Mouse (Mus musculus) testis, adult 10 weeks (tissue): ENCODE measurements around the gene Mkln1. TPM values are rescaled to one million over a fixed set of nuclear protein-coding genes. Genes with fewer than 3 reads are reported as not detected.

Experiments
- polyA plus RNA-seq: library from polyadenylated mRNA; stranded (reverse); fragments of 350-450 nt; fragmentation: Illumina TruSeq; extraction: RNeasy Lipid Tissue Mini Kit (QIAGEN cat#74804); gene quantifications from one replicate; pipeline ENCODE4 v1.2.3, GENCODE M21; 2014; ENCODE audit warnings: low read depth, low replicate concordance

Mkln1 gene
- polyA plus RNA-seq, result 362 TPM

GRCm38 (mm10) chr6:31398431-31399205, at the start of gene Mkln1:
TSS of gene Mkln1 (plus strand) at chr6:31398735.

DNA sequence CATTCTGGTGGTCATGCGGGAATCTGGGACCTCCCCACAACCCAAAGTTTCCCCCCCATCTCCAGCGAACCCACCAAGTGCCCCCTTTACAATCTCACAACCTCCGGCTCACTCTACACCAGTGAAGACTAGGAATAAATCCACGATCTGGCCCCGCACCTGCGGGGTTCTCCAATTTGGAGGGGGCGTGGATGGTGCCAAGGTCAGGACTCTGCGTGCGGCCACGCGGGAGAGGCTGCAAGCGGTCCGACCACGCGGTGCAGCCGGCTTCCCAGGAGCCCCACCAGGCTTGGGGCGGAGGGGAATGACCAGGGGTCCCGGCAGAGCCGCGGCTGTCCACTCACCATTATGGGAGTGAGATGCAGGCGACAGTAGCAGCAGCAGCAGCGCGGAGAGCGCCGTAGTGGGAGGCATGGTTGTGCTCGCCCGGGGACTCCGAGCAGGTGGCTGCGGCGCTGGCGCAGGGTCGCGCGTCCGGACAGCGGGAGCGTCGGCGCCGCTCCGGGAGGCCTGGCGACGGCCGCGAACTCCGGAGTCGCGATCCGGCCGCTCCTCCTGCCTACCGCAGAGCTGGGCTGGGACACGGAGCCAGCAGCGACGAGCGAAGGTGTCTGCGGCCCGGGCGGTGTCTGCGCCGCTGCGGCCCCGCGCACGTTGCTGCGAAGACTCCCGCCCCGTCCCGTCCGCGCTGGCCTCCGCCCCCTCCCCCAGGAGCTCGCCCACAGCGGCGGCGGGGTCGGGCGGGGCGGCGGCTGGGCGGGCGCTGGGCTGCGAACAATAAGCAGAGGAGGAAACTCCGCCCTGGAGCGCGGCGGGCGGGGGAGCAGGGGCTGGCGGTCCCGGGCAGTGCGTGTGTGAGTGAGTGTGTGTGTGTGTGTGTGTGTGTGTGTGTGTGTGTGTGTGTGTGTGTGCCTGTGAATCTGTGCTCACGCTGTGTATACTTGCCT, 165.0 kb downstream of the Mkln1 start, which contains the start of gene Podxl:
Gene Podxl, minus strand, starts transcription at position 747 of the 947 bp plus-strand sequence.

Other genes starting within 250 kb of the Mkln1 start
- 1.3 TPM for gene Podxl, start 165.2 kb downstream of the Mkln1 start, polyA plus RNA-seq